ENCODE assay signal across 22 mouse cellular contexts in the genomic region with DNA sequence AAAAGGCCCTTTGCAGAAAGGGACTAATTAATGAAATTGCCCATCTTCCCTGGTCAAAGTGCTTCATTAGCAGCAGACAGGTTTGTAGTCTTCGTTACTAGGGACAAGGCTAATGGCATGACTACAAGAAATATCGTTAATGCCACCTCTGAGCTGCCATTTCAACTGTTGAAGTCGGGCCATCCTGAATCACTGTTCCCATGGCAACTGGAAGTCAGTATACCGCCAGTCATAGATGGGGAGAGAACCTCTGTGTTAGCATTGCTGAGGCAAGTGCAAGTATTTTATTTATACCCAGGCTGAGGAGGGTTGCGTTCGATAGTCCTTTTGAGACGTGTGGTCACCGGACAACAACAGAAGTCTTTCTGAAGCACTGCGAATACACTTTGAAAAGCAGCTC. TPM values are rescaled to one million over a fixed set of nuclear protein-coding genes. Genes with fewer than 3 reads are reported as not detected.
DNase-seq lines count a peak whose midpoint lies in the region; ATAC-seq and TF ChIP-seq lines count a peak whose summit lies in the region.
"Had no signal": no experiment of that assay in that cellular context is flagged by ENCODE, and none has a peak within 500 bp of the region (broad histone marks: within the 10 kb centered on the region; RNA-seq: fewer than 3 reads in every experiment).

No protein-coding gene starts in this region.

- H3K9me3 ChIP-seq in midbrain, embryonic 14.5 days (ENCODE audit: control insufficient read depth, low read length) = no peaks in the 10 kb centered on the region
- peaks cover 14% of the 10 kb centered on the region for H3K9me3 ChIP-seq in midbrain, embryonic 10.5 days (replicated peaks)
- no peaks in the 10 kb centered on the region for H3K9me3 ChIP-seq in forebrain, embryonic 15.5 days
- H3K9me3 ChIP-seq in midbrain, postnatal 0 days (ENCODE audit: low read length) = no peaks in the 10 kb centered on the region
- no peaks in the 10 kb centered on the region for H3K9me3 ChIP-seq in liver, embryonic 12.5 days (replicated peaks)
- H3K9me3 ChIP-seq: G1E; heart, embryonic 10.5 days; limb, embryonic 10.5 days had no signal

- H3K27me3 ChIP-seq in midbrain, embryonic 14.5 days (ENCODE audit: control insufficient read depth, insufficient read depth, low read length) = no peaks in the 10 kb centered on the region
- H3K27me3 ChIP-seq in midbrain, embryonic 10.5 days (ENCODE audit: low read depth, poor library complexity, severe bottlenecking) = no peaks in the 10 kb centered on the region
- no peaks in the 10 kb centered on the region for H3K27me3 ChIP-seq in forebrain, embryonic 15.5 days
- H3K27me3 ChIP-seq in midbrain, postnatal 0 days (ENCODE audit: insufficient read depth, low read length) = no peaks in the 10 kb centered on the region
- H3K27me3 ChIP-seq in liver, embryonic 12.5 days (replicated peaks) = no peaks in the 10 kb centered on the region
- H3K27me3 ChIP-seq: embryonic facial prominence, embryonic 13.5 days had no signal

- H3K36me3 ChIP-seq in midbrain, embryonic 14.5 days (ENCODE audit: control insufficient read depth, insufficient read depth, low read length) = no peaks in the 10 kb centered on the region
- H3K36me3 ChIP-seq in midbrain, embryonic 10.5 days = no peaks in the 10 kb centered on the region
- H3K36me3 ChIP-seq in forebrain, embryonic 15.5 days = no peaks in the 10 kb centered on the region
- H3K36me3 ChIP-seq in midbrain, postnatal 0 days (ENCODE audit: insufficient read depth, low read length) = no peaks in the 10 kb centered on the region
- H3K36me3 ChIP-seq in liver, embryonic 12.5 days = no peaks in the 10 kb centered on the region
- H3K36me3 ChIP-seq: embryonic facial prominence, embryonic 13.5 days; G1E; limb, embryonic 10.5 days had no signal

- no peak; the same call in 1 of the 2 replicates for ATAC-seq in midbrain, embryonic 14.5 days (ENCODE audit: low FRiP score, low TSS enrichment)
- ATAC-seq in forebrain, embryonic 15.5 days (replicated peaks) = peak; percentile 72
- no peak for ATAC-seq in midbrain, postnatal 0 days (ENCODE audit: low FRiP score)
- ATAC-seq in liver, embryonic 12.5 days = no peak

- H3K4me2 ChIP-seq in midbrain, embryonic 14.5 days (ENCODE audit: low read length) = peak overlapping the region; percentile 17; the same call in 1 of the 2 replicates
- H3K4me2 ChIP-seq in forebrain, embryonic 15.5 days (replicated peaks) = no peak overlapping the region
- no peak overlapping the region for H3K4me2 ChIP-seq in midbrain, postnatal 0 days (ENCODE audit: low read depth, low read length, poor library complexity, severe bottlenecking)
- no peak overlapping the region for H3K4me2 ChIP-seq in liver, embryonic 12.5 days
- H3K4me2 ChIP-seq: embryonic facial prominence, embryonic 13.5 days had no signal

- intact Hi-C loops in gastrocnemius, adult 2 months (cut with DNase I) = no loop called here

- no peak overlapping the region for H3K9ac ChIP-seq in midbrain, embryonic 14.5 days (replicated peaks; ENCODE audit: low read length)
- H3K9ac ChIP-seq in forebrain, embryonic 15.5 days (replicated peaks) = no peak overlapping the region
- no peak overlapping the region for H3K9ac ChIP-seq in midbrain, postnatal 0 days (replicated peaks; ENCODE audit: low read length, poor library complexity, severe bottlenecking)
- no peak overlapping the region for H3K9ac ChIP-seq in liver, embryonic 12.5 days
- H3K9ac ChIP-seq: embryonic facial prominence, embryonic 13.5 days had no signal

- 32% methylated on average over 9 of the region's 9 CpGs for WGBS in midbrain, embryonic 14.5 days
- WGBS in midbrain, embryonic 10.5 days = 83% methylated on average over 9 of the region's 9 CpGs
- 19% methylated on average over 9 of the region's 9 CpGs for WGBS in forebrain, embryonic 15.5 days
- WGBS in midbrain, postnatal 0 days = 22% methylated on average over 9 of the region's 9 CpGs
- WGBS in liver, embryonic 12.5 days (ENCODE audit: insufficient replicate concordance) = 78% methylated on average over 9 of the region's 9 CpGs

- peaks cover 8% of the 10 kb centered on the region; the same call in 1 of the 2 replicates for H3K4me1 ChIP-seq in midbrain, embryonic 14.5 days (ENCODE audit: control insufficient read depth, insufficient read depth, low read length)
- H3K4me1 ChIP-seq in midbrain, embryonic 10.5 days = peaks cover 12% of the 10 kb centered on the region; the same call in 1 of the 2 replicates
- peaks cover 14% of the 10 kb centered on the region for H3K4me1 ChIP-seq in forebrain, embryonic 15.5 days
- peaks cover 13% of the 10 kb centered on the region; the same call in 1 of the 2 replicates for H3K4me1 ChIP-seq in midbrain, postnatal 0 days (ENCODE audit: insufficient read depth, low read length)
- H3K4me1 ChIP-seq in liver, embryonic 12.5 days = no peaks in the 10 kb centered on the region
- H3K4me1 ChIP-seq: embryonic facial prominence, embryonic 13.5 days had no signal

- H3K27ac ChIP-seq in gastrocnemius, adult 2 months = peak overlapping the region; percentile 71
- H3K27ac ChIP-seq in midbrain, embryonic 14.5 days (replicated peaks; ENCODE audit: low read depth, low read length) = peak overlapping the region; percentile 55; the same call in 1 of the 2 replicates
- no peak overlapping the region for H3K27ac ChIP-seq in midbrain, embryonic 10.5 days (replicated peaks)
- H3K27ac ChIP-seq in forebrain, embryonic 15.5 days (replicated peaks) = no peak overlapping the region
- peak overlapping the region; percentile 67 for H3K27ac ChIP-seq in midbrain, postnatal 0 days (ENCODE audit: low read depth, low read length)
- H3K27ac ChIP-seq in liver, embryonic 12.5 days = no peak overlapping the region
- H3K27ac ChIP-seq: embryonic facial prominence, embryonic 13.5 days; heart, embryonic 10.5 days; left cerebral cortex, adult 2 months; limb, embryonic 10.5 days had no signal

- no peak for DNase-seq in gastrocnemius, adult 2 months
- no peak for DNase-seq in gastrocnemius, postnatal 10 days
- DNase-seq in midbrain, embryonic 14.5 days = peak; percentile 82
- DNase-seq in midbrain, embryonic 10.5 days (ENCODE audit: low spot score) = no peak
- peak; percentile 69 for DNase-seq in midbrain, postnatal 0 days (ENCODE audit: low spot score)
- DNase-seq in cerebellum, postnatal 14 days = no peak
- DNase-seq: adrenal gland, postnatal 25 days; cerebellum, adult 2 months; gastrocnemius, postnatal 36 days; kidney, adult 11 months; kidney, postnatal 14 days; lung, adult 2 months; lung, postnatal 36 days; thymus, postnatal 14 days had no signal

- no peak overlapping the region for H3K4me3 ChIP-seq in gastrocnemius, adult 2 months
- H3K4me3 ChIP-seq in midbrain, embryonic 14.5 days (replicated peaks; ENCODE audit: low read depth, low read length) = no peak overlapping the region
- H3K4me3 ChIP-seq in midbrain, embryonic 10.5 days = no peak overlapping the region
- H3K4me3 ChIP-seq in forebrain, embryonic 15.5 days = no peak overlapping the region
- no peak overlapping the region for H3K4me3 ChIP-seq in midbrain, postnatal 0 days (ENCODE audit: low read depth, low read length)
- H3K4me3 ChIP-seq in liver, embryonic 12.5 days = no peak overlapping the region
- H3K4me3 ChIP-seq: embryonic facial prominence, embryonic 13.5 days; heart, embryonic 10.5 days; left cerebral cortex, adult 2 months; limb, embryonic 10.5 days had no signal

- no peak for TF ChIP-seq CTCF in gastrocnemius, adult 2 months (IDR thresholded peaks at IDR 0.05)
- no peak for TF ChIP-seq CTCF in midbrain, postnatal 0 days (IDR thresholded peaks at IDR 0.05)

RNA-seq across cellular contexts. Expression of a gene that starts 53.1 kb away (rescaled TPM):
- 100 to 1,000 TPM; 270 TPM for total RNA-seq in gastrocnemius, adult 2 months (2021)
- total RNA-seq in gastrocnemius, postnatal 10 days (2021) = 100 to 1,000 TPM; 266 TPM
- 6.6 and 8.4 TPM in 2 replicates for polyA plus RNA-seq in midbrain, embryonic 14.5 days (2014; fragmentation: Nextera tagmentation; extraction: Ambion mirVana)
- polyA plus RNA-seq in midbrain, embryonic 10.5 days (2016; fragmentation: Nextera tagmentation; extraction: Ambion mirVana) = 9.2 and 11.2 TPM in 2 replicates
- 13.9 and 16.8 TPM in 2 replicates for polyA plus RNA-seq in forebrain, embryonic 15.5 days (2015; fragmentation: Nextera tagmentation; extraction: Ambion mirVana)
- total RNA-seq in midbrain, postnatal 0 days (2014; rRNA removed) = 17.5 and 21.9 TPM in 2 replicates
- 11.7 and 13.1 TPM in 2 replicates for polyA plus RNA-seq in midbrain, postnatal 0 days (2015; fragmentation: Nextera tagmentation; extraction: Ambion mirVana)
- 1.7 and 2.4 TPM in 2 replicates for polyA plus RNA-seq in liver, embryonic 12.5 days (2016; fragmentation: Nextera tagmentation; extraction: Ambion mirVana)
- polyA plus RNA-seq: G1E; liver, adult 2 months had no signal

Comparison
In these comparisons a context has a peak if more than half of its experiments do, and no peak if none do; other contexts are left out.
1. DNase-seq: peak in midbrain, embryonic 14.5 days (single experiment) and midbrain, postnatal 0 days (single experiment); none in gastrocnemius, adult 2 months (single experiment), gastrocnemius, postnatal 10 days (single experiment), midbrain, embryonic 10.5 days (single experiment) and cerebellum, postnatal 14 days (0 of 2).
2. H3K27ac ChIP-seq: peak in gastrocnemius, adult 2 months (single experiment), midbrain, embryonic 14.5 days (single experiment) and midbrain, postnatal 0 days (single experiment); none in midbrain, embryonic 10.5 days (single experiment), forebrain, embryonic 15.5 days (single experiment) and liver, embryonic 12.5 days (single experiment).